Mouse (Mus musculus) lung, postnatal 36 days (tissue): ENCODE results near the gene Btbd2.
"Not testable (repeated sequence)": the region's sequence is repeated elsewhere in the genome, so short reads cannot be mapped to it uniquely, and the experiment has no call there.

ENCODE experiments used
- DNase-seq: peaks from one replicate; pipeline ENCODE4 v3.0.0; 2022; ENCODE audit warnings: mixed read lengths

Gene Btbd2

GRCm38 (mm10) chr10:80625764-80626163, 31.1 kb downstream of the Btbd2 start:
- no peak for DNase-seq

GRCm38 (mm10) chr10:80623457-80624191, 33.2 kb downstream of the Btbd2 start:
- DNase-seq: peak; percentile 82

- peak; percentile 56 for DNase-seq
Measured at GRCm38 (mm10) chr10:80622661-80623456, 34.0 kb downstream of the Btbd2 start, which contains the start of gene Csnk1g2. Csnk1g2 (plus strand) TSS chr10:80622838.

GRCm38 (mm10) chr10:80621940-80622660, 34.8 kb downstream of the Btbd2 start:
- DNase-seq: peak; percentile 100

GRCm38 (mm10) chr10:80621690-80621939, 35.3 kb downstream of the Btbd2 start:
- DNase-seq: no peak

- DNase-seq: no peak
Measured at GRCm38 (mm10) chr10:80620796-80621689, 35.8 kb downstream of the Btbd2 start.

- DNase-seq: no peak
Measured at GRCm38 (mm10) chr10:80620365-80620764, 36.5 kb downstream of the Btbd2 start.

GRCm38 (mm10) chr10:80619465-80620244, 37.2 kb downstream of the Btbd2 start:
- no peak for DNase-seq

GRCm38 (mm10) chr10:80618181-80618580, 38.7 kb downstream of the Btbd2 start:
- DNase-seq: peak; percentile 76

GRCm38 (mm10) chr10:80614351-80614750, 42.5 kb downstream of the Btbd2 start:
- no peak for DNase-seq

GRCm38 (mm10) chr10:80613821-80614220, 43.0 kb downstream of the Btbd2 start:
- DNase-seq: no peak

- no peak for DNase-seq
Measured at GRCm38 (mm10) chr10:80611905-80612304, 45.0 kb downstream of the Btbd2 start.

GRCm38 (mm10) chr10:80611024-80611423, 45.8 kb downstream of the Btbd2 start:
- DNase-seq: peak; percentile 72

- no peak for DNase-seq
Measured at GRCm38 (mm10) chr10:80610116-80610785, 46.6 kb downstream of the Btbd2 start.

- DNase-seq: no peak
Measured at GRCm38 (mm10) chr10:80609269-80609924, 47.5 kb downstream of the Btbd2 start.

- no peak for DNase-seq
Measured at GRCm38 (mm10) chr10:80608435-80608834, 48.4 kb downstream of the Btbd2 start.

- DNase-seq: no peak
Measured at GRCm38 (mm10) chr10:80606737-80607350, 50.0 kb downstream of the Btbd2 start.

- DNase-seq: no peak
Measured at GRCm38 (mm10) chr10:80606306-80606705, 50.6 kb downstream of the Btbd2 start.

- DNase-seq: not testable (repeated sequence)
Measured at GRCm38 (mm10) chr10:80605721-80606120, 51.1 kb downstream of the Btbd2 start, which contains the start of gene Gm49322. Gm49322 (plus strand) TSS chr10:80606021.

GRCm38 (mm10) chr10:80604988-80605387, 51.9 kb downstream of the Btbd2 start:
- no peak for DNase-seq
